Mouse (Mus musculus): ENCODE measurements at regions not wholly inside any gene's neighbourhood (a gene's known extent, or its start where the extent isn't known, plus 50 kb on each side); places are given as distances from the start of the nearest gene placed in this dataset.

DNA sequence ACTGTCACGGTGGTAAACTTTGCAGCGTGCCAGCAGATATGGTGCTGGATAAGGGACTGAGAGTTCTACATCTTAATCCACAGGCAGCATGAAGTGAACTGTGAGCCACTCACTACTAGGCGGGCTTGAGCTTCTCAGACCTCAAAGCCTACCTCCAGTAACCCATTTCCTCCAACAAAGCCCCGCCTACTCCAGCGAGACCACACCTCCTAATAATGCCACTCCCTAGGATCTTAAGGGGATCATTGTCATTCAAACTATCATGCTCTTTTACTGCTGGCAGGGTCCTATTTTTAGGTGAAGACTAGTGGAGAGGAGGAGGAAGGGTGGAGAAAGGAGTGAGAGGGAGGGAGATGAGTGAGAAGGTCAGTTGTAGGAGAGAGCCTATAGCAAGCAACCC lies 122.0 kb downstream of the Mycn start:
- DNase-seq (ENCODE audit: low read depth, low spot score) = no peak

DNA sequence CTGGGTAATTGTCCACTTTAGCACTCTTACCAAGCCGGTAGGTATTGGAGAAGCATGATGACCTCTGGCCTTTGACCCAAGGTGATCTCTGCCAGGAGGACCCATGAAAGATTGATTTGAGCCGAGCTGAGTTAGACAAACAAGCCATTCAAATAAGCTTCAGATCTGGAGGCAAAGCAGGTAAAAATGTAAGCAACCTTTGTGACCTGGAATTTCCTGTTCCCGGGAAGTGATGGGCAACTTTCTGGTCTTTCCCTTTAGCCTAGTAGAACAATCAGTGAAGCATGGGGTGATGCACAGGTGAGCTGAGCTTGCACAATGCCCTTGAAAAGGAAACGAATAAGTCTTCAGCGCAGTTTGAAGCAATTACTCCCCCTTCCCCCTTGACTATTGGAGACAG lies 127.0 kb downstream of the Mycn start:
- no peak for DNase-seq (ENCODE audit: low read depth, low spot score)

GRCm38 (mm10) chr12:12812873-12813272 lies 128.8 kb downstream of the Mycn start:
- peak; percentile 34 for DNase-seq (ENCODE audit: low read depth, low spot score)

GRCm38 (mm10) chr12:12810943-12811342 lies 130.8 kb downstream of the Mycn start:
- no peak for DNase-seq (ENCODE audit: low read depth, low spot score)

DNA sequence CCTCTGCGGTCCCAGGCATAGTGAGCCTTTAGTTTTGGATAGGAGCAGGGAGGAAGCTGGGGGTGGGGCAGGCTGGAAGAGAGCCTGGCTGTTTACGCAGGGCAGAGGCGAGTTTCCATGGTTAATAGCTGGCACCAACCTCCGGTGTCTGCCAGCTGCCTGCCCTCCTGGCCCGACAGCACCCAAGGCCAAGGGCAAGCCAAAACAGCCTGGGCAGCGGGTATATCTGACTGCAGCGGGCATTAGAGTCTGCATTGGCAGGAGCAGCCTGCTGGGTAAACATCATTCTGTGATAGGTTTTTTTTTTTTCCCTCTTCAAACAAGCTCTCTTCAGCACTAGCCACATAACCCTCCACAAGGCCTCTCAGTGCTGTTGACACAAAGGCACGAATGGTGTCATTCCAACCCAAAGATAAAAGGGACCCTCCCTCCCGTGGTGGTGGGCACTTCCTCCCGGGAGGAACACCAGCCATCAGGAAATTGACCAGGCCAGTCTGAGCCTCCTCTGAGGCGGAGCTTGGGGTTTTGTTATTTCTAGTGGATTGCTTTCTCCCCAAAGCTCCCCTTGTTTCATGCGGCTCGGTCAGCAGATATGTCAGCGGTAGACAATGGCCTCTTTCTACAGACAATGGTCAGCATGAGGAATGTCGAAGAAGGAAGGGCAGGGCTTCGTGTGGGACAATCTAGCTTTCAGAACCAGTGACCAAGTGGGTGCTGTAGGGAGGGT lies 131.4 kb downstream of the Mycn start:
- no peak for DNase-seq (ENCODE audit: low read depth, low spot score)

DNA sequence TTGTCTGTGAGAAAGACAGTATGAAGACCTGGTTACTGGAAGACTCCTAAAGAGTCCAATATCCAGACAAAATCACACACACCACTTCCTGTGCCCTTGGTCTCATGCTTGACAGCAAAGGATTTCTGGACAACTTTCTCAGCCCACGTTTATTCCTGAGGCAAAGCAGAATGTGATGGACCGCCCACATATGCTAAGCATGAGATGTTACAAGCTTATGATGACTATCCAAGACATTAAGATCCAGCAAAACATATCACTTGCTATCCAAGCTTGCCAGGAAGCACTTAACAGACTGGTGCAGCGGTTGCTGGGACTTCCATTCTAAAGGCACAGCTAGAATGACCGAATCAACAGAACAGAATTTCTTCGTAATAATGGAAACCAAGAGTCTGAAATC lies 133.6 kb downstream of the Mycn start:
- no peak for DNase-seq (ENCODE audit: low read depth, low spot score)

- no peak for DNase-seq (ENCODE audit: low read depth, low spot score)
These were observed 138.1 kb downstream of the Mycn start for GRCm38 (mm10) chr12:12803602-12804001.

GRCm38 (mm10) chr12:12802396-12802795 lies 139.3 kb downstream of the Mycn start:
- no peak for DNase-seq (ENCODE audit: low read depth, low spot score)

- DNase-seq (ENCODE audit: low read depth, low spot score) = no peak
These were observed 140.0 kb downstream of the Mycn start for GRCm38 (mm10) chr12:12801700-12802099.

GRCm38 (mm10) chr12:12800120-12800519 lies 141.6 kb downstream of the Mycn start:
- DNase-seq (ENCODE audit: low read depth, low spot score) = no peak

DNA sequence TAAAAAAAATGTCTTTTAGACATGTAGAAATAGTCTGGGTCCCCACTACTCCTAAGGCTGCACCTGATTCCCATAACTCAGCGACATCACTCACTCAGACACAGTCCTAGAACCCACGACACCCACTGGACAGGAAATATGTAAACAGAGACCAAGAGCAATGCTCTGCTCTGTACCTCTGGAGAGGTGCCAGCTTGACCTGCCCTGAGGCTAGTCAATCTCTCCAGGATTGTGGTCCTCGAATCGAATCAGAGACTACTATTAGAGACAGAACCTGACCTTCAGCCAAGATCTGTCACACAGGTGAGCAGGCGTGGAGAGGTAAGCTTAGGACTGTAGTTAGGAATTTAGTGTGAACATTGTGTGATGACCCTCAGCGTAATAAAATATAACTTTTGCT lies 152.7 kb downstream of the Mycn start:
- no peak for DNase-seq (ENCODE audit: low read depth, low spot score)

GRCm38 (mm10) chr12:12788263-12788852 lies 153.4 kb downstream of the Mycn start:
- DNase-seq (ENCODE audit: low read depth, low spot score) = no peak

DNA sequence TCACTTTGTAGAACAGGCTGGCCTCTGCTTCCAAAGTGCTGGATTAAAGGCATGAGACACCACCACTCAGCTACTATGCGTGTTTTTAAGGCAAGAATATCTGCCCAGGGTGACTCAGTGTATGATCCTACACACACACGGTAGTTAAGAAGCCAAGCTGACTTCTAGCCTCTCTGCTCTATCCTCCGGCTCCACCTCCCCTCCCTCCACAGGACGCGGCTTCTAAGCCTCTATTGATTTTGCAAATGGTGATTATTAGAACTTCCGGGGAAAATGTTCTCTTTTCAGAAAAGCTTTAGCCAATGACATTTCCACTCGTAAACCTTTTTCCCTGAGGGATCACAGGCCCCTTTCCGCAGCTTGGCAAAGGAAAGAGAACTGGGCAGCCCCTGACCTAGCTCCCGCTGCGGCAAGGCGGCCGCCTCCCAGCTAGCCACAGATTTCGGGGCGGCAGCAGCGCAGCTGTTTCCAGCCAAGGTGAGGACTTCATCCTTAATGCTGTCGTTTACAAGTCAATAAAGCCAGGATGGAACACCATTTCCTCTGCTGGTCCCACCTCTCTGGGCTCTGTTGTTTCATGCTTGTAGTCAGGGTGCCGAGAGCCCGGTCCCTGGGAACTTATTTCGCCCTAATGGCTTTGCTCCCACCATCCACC lies 154.0 kb downstream of the Mycn start:
- DNase-seq (ENCODE audit: low read depth, low spot score) = no peak

GRCm38 (mm10) chr12:12787161-12787560 lies 154.6 kb downstream of the Mycn start:
- DNase-seq (ENCODE audit: low read depth, low spot score) = no peak

DNA sequence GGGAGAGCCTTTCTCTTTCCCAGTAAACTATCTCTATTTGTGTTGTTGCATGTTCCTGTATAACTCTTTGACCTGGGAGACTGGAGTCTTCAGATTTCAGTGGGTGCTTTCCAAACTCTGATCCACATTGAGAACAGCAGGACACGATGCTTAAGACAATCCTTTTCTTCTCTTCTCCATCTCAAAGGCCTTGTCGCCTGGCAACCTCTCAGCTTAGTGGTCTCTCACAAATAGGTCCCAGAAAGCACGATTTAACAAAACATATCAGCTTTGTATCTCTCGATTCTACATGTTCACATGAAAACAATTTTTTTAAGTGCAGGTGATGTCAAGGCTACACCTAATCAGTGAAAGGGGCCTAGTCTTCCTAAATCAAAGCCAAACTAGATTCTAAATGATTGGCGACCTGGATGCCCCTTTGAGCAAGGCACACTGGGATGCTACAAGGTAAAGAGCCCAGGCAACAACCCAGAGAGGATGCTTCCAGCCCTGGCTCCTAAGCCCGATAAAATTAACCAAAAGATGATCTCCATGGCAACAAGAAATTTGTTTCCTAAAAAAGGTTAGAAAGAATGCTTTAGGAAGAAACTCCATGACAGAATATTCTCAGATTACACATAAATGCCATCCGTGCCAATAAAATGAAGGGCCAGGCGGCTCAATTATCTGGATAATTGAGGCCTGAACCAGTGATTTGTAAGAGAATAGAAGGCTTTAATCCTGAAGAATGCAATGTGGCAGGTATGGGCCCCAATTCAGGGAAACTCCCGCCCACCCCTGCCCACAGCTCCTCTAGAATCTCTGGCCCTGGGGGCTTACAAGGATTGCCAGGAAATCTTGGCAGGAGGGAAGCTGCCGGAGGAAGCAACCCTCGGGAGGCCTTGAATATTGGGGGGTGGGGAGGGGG lies 157.8 kb downstream of the Mycn start:
- DNase-seq (ENCODE audit: low read depth, low spot score) = no peak

DNA sequence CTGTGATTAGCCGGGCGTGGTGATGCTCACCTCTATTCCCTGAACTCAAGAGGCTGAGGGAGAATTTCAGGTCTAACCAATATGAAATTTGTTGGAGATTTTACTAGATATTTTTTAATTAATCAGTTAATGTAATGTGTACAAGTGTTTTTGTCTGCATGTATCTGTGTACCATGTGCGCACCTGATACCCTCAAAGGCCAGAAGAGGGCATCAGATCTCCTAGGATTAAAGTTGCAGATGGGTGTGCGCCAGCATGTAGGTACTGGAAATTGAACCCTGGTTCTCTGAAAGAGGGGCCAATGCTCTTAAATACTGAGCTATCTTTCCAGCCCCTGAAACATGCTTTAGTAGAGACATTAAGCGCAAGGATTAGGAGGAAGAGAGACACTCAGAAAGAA lies 160.2 kb downstream of the Mycn start:
- no peak for DNase-seq (ENCODE audit: low read depth, low spot score)

GRCm38 (mm10) chr12:12778563-12779256 lies 163.0 kb downstream of the Mycn start:
- no peak for DNase-seq (ENCODE audit: low read depth, low spot score)

DNA sequence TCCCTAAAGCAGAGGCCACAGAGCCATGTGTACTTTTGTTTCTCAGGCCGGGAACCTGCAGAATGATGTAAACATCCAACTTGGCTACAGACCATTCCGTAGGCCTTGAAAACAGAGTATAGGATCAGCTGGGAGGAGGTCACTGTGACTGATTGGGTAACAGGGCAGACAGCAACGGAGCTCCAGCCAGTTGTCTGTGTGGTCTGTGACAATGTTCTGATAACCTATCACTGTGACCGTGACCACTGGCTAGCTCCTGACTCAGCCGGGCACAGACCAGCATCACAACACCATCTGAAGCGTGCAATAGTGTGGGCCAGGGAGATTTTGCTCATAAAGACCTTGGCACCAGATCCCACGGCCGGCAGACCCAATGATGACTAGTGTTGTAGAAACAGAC lies 164.3 kb downstream of the Mycn start:
- DNase-seq (ENCODE audit: low read depth, low spot score) = no peak

- no peak for DNase-seq (ENCODE audit: low read depth, low spot score)
These were observed 164.9 kb downstream of the Mycn start for GRCm38 (mm10) chr12:12776783-12777182.

GRCm38 (mm10) chr12:12770970-12771369 lies 170.7 kb downstream of the Mycn start:
- no peak for DNase-seq (ENCODE audit: low read depth, low spot score)

DNA sequence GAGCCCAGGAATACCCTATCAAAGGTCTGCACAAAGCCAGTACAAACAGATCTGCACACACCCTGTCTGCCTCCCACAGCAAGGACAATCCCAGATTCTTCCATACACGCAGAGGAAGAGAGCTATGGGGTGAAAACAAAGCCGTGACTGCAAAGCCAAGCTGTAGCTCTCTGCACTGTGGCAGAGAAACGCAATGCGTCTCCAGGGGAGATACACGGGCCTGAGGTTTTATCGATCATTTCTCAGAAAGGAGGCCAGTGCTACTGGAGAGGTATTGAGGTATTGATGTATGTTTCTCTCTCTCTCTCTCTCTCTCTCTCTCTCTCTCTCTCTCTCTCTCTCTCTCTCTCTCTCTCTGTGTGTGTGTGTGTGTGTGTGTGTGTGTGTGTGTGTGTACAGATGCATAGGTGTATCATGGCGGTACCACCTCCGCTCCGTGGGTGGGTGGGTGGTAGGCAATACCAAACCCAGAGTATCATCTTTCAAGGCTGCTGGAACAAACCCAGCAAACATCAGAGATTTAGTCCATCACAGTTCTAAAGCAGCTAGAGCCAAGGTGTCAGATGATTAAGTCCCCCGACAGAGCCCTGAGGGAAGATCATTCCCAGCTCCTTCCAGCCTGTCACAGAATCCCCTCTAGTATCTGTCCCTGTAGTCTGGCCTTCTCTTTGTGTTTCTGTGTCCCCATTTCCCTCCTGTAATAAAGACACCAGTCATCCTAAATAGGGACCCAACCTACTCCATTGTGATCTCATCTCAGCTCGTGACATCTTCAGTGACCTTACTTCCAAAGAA lies 175.0 kb downstream of the Mycn start:
- no peak for DNase-seq (ENCODE audit: low read depth, low spot score)
